Mouse (Mus musculus) forebrain, embryonic 13.5 days (tissue): ENCODE measurements around the gene Dnajb4. TPM values are rescaled to one million over a fixed set of nuclear protein-coding genes. Genes with fewer than 3 reads are reported as not detected.
A peak's percentile ranks its signal among the peaks of the same experiment; 100 is the strongest.

Experiments used
- ATAC-seq: fragments of 200-750 bp; cut with Nextera tagmentation; 2 replicates; pipeline ENCODE4 v1.8.0; 2017
- H3K27ac ChIP-seq: fragments of 300-500 bp; sonication (generic); 2 replicates; pipeline ENCODE4 v1.5.1; 2015; ENCODE audit warnings: inconsistent platforms, mild to moderate bottlenecking, moderate library complexity
- H3K27me3 ChIP-seq: fragments of 300-500 bp; sonication (generic); 2 replicates; pipeline ENCODE4 v1.6.1; 2015; ENCODE audit warnings: mild to moderate bottlenecking, inconsistent platforms
- H3K36me3 ChIP-seq: fragments of 300-500 bp; sonication (generic); 2 replicates; pipeline ENCODE4 v1.6.1; 2015; ENCODE audit warnings: mild to moderate bottlenecking, inconsistent platforms; ENCODE audit not compliant: poor library complexity, severe bottlenecking
- H3K4me1 ChIP-seq: fragments of 300-500 bp; sonication (generic); 2 replicates; pipeline ENCODE4 v1.6.1; 2015; ENCODE audit warnings: inconsistent platforms
- H3K4me2 ChIP-seq: fragments of 300-500 bp; sonication (generic); 2 replicates; pipeline ENCODE4 v1.6.1; 2015; ENCODE audit warnings: inconsistent platforms, mild to moderate bottlenecking, moderate library complexity
- H3K4me3 ChIP-seq: fragments of 300-500 bp; sonication (generic); 2 replicates; pipeline ENCODE4 v1.5.1; 2015; ENCODE audit warnings: mild to moderate bottlenecking, inconsistent platforms
- H3K9ac ChIP-seq: fragments of 300-500 bp; sonication (generic); 2 replicates; pipeline ENCODE4 v1.6.1; 2015; ENCODE audit warnings: mild to moderate bottlenecking, inconsistent platforms
- H3K9me3 ChIP-seq: fragments of 300-500 bp; sonication (generic); replicated peaks from 2 replicates; pipeline ENCODE4 v1.6.1; 2016; ENCODE audit warnings: inconsistent platforms
- WGBS: fragments of 180-500 bp; shearing (Covaris S2); methylation state at CpG from one replicate; pipeline ENCODE4 v1.1.7; 2015; 5-methylcytosine and 5-hydroxymethylcytosine counted together
- polyA plus RNA-seq: library from polyadenylated mRNA; unstranded; fragments of >200 nt; fragmentation: Nextera tagmentation; extraction: Ambion mirVana; gene quantifications from 2 replicates; pipeline ENCODE4 v1.2.1, GENCODE M21; 2015

The Dnajb4 gene
- polyA plus RNA-seq, 1 experiment from 2014 or later: 23.8 TPM

DNA sequence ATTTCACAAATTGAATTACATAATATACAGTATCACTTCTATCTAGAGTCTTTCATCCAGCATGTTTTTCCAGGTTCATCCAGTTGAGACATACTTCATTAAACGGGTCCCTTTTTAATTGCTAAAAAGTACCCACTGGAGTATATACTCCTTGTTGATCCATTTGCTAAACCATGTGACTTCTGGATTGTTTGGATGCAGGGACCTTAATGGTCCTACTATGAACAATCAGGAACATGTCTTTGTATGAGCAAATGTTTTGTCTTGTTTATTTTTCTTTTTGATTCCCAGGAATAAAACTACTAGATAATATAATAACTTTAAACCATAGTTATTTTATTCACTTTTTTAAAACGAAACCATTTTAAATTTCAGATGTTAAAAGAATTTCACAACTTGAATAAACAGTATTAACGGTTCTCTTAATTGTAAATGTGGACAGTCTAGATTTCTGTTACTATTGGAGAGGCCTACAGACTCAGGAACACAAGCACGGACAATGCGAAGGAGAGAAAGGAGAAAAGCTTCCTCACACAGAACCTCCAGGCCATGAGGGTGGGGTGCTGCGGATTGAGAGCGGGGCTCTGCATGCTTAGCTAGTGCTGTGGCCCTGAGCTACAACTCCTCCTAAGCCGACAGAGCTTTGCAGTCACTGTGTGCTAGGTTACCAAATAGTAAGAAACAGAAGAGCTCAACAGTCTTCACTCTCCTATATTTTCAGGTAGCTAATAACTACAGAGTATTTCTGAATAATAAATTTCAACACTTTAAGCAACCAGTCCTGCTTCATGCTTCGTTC lies 19.2 kb downstream of the Dnajb4 start:
- Histone ChIP-seq H3K4me1 (peaks cover 16% of the 10 kb centered on the region), H3K9ac (no peak overlapping the region), H3K27me3 (no peaks in the 10 kb centered on the region), H3K9me3 (no peaks in the 10 kb centered on the region), H3K4me3 (0 out of 2 replicates have a peak overlapping the region, but pooled peaks have one; percentile 7), H3K27ac (no peak overlapping the region), H3K36me3 (peaks cover 10% of the 10 kb centered on the region; the same call in 1 of the 2 replicates), H3K4me2 (peak overlapping the region; percentile 27; the same call in 1 of the 2 replicates)
- ATAC-seq: no peak
- 85% methylated on average over 9 of the region's 9 CpGs for WGBS

DNA sequence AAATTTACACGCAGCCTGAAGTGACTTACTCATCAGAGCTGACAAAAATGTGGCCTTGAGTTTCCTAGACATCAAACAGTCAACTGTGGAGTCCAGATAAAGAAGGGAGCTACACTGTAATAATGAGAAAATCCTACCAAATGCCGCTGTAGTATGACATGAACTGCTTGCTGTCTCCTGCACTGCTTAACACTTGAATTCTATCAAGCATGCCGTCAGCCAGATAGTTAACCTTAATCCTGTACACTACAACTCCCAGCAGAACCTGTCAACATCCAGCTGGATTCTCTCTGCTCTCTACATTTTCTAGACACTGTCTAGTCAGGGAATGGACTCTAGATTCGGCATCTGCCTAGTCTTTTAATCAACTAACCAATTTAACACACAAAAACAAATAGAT lies 20.8 kb downstream of the Dnajb4 start:
- H3K9me3 ChIP-seq: no peaks in the 10 kb centered on the region
- no peaks in the 10 kb centered on the region for H3K27me3 ChIP-seq
- H3K36me3 ChIP-seq: peaks cover 18% of the 10 kb centered on the region
- WGBS: 81% methylated on average over 4 of the region's 4 CpGs
- H3K4me3 ChIP-seq: no peak overlapping the region
- peaks cover 16% of the 10 kb centered on the region for H3K4me1 ChIP-seq
- no peak overlapping the region for H3K27ac ChIP-seq
- no peak overlapping the region for H3K9ac ChIP-seq
- H3K4me2 ChIP-seq: no peak overlapping the region
- ATAC-seq: no peak

DNA sequence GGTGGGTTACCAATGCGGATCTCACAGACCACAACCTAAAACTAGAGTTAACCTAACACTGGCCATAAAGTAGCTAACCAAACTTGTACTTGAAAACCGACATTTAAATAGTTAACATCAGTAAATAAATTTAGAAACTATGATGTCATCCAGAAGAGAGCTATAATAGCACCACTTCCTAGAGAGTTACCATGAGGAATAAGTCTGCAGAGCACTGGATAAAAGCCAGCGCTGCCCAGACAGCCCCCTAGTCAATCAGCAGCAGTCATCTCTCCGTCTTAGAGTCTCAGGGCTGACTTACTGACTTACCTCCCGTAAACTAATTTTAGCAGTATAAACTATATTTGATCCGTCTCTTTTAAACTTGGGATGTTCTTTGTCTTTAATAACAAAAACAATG lies 24.0 kb downstream of the Dnajb4 start:
- H3K4me2 ChIP-seq: no peak overlapping the region
- H3K4me3 ChIP-seq: no peak overlapping the region
- ATAC-seq: no peak
- H3K27ac ChIP-seq: no peak overlapping the region
- peaks cover 2% of the 10 kb centered on the region for H3K4me1 ChIP-seq
- peaks cover 24% of the 10 kb centered on the region for H3K36me3 ChIP-seq
- 91% methylated on average over 6 of the region's 6 CpGs for WGBS
- H3K27me3 ChIP-seq: no peaks in the 10 kb centered on the region
- no peak overlapping the region for H3K9ac ChIP-seq
- no peaks in the 10 kb centered on the region for H3K9me3 ChIP-seq

DNA sequence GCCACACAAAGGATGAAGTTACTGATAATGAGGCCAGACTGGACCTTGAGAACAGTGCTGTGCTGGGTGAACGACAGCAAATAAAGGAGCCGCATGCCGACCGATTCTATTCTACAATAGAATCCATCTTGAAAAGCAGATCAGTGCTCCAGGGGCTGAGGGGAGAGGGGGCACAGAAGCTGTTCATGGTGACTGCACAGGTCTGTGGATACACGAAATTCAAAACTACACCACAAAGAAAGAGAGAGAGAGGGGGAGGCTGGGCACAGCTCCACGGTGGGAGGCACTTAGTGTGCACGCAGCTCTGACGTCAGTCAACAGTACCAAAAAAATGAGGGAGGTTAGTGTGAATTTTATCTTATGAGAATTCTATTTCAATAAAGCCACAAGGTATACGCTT lies 26.6 kb downstream of the Dnajb4 start:
- Histone ChIP-seq H3K9ac (no peak overlapping the region), H3K9me3 (no peaks in the 10 kb centered on the region), H3K27me3 (no peaks in the 10 kb centered on the region), H3K4me1 (no peaks in the 10 kb centered on the region), H3K36me3 (peaks cover 24% of the 10 kb centered on the region), H3K4me2 (no peak overlapping the region), H3K27ac (no peak overlapping the region), H3K4me3 (no peak overlapping the region)
- ATAC-seq: no peak
- 39% methylated on average over 9 of the region's 9 CpGs for WGBS

DNA sequence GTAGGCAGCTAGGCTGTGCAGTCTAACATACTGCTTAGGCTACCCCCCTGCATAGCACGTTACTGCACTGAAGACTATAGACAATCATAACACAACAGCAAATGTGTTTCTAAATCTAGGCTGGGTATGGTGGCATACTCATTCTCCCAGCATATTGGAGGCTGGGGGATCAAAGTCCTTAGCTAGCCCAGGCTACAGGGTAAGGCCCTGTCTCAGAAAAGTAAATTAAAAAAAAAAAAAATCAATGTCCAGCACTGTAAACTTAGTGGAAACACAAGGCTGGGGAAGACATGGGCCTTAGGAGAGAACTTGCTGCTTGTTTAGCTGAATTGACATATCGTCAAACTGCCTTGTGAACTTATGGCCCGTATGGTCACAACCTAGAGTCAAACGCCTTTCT lies 29.5 kb downstream of the Dnajb4 start:
- H3K9me3 ChIP-seq: no peaks in the 10 kb centered on the region
- WGBS: 97% methylated on average over 4 of the region's 4 CpGs
- H3K4me1 ChIP-seq: no peaks in the 10 kb centered on the region
- peaks cover 14% of the 10 kb centered on the region for H3K36me3 ChIP-seq
- no peaks in the 10 kb centered on the region for H3K27me3 ChIP-seq
- ATAC-seq: no peak
- no peak overlapping the region for H3K4me3 ChIP-seq
- H3K4me2 ChIP-seq: no peak overlapping the region
- no peak overlapping the region for H3K9ac ChIP-seq
- H3K27ac ChIP-seq: no peak overlapping the region

DNA sequence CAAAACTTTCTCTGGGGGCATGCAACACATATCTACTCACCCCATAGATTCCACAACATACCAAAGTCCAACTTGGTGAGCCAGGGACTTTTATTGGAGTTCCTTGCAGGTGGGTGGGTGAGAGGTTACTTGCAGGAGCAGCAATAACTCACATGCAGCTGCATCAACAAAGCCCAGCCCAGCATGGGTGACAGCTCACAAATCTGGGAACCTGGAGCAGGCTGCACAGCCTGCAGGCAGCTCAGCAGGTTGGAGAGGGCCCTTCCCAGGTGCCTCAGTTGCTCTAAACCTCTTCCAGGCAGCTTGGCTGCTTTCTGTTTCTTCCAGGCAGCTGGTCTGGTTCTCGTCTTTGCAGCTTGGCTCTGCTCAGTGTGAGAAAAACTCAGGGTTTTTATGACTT lies 30.8 kb downstream of the Dnajb4 start:
- Histone ChIP-seq H3K9ac (no peak overlapping the region), H3K27me3 (no peaks in the 10 kb centered on the region), H3K4me1 (no peaks in the 10 kb centered on the region), H3K36me3 (peaks cover 6% of the 10 kb centered on the region; the same call in 1 of the 2 replicates), H3K4me2 (no peak overlapping the region), H3K27ac (no peak overlapping the region), H3K9me3 (no peaks in the 10 kb centered on the region), H3K4me3 (no peak overlapping the region)
- WGBS: 65% methylated on average over 1 of the region's 1 CpGs
- no peak for ATAC-seq

DNA sequence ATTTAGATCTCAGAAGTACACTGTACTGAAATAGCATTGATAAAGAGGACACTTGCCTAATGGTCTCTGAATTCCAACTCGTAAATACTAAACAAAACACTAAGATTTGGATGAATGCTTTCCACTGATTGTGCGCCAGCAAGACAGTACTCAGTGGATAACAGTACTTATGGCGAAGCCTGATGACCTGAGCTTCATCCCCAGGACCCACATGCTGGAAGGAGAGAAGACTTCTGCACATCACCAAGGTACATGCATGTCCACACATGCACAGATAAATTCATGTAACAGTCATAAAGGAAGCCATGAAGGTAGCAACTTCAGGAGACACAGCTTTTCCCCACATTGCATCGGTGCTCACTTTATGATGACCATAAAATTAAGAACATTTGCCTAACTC lies 31.3 kb downstream of the Dnajb4 start:
- Histone ChIP-seq H3K27ac (no peak overlapping the region), H3K9me3 (no peaks in the 10 kb centered on the region), H3K36me3 (0 out of 2 replicates have a peak, but pooled peaks cover 6% of the 10 kb centered on the region), H3K4me3 (no peak overlapping the region), H3K9ac (no peak overlapping the region), H3K4me2 (no peak overlapping the region), H3K4me1 (no peaks in the 10 kb centered on the region), H3K27me3 (no peaks in the 10 kb centered on the region)
- 87% methylated on average over 4 of the region's 4 CpGs for WGBS
- no peak for ATAC-seq

DNA sequence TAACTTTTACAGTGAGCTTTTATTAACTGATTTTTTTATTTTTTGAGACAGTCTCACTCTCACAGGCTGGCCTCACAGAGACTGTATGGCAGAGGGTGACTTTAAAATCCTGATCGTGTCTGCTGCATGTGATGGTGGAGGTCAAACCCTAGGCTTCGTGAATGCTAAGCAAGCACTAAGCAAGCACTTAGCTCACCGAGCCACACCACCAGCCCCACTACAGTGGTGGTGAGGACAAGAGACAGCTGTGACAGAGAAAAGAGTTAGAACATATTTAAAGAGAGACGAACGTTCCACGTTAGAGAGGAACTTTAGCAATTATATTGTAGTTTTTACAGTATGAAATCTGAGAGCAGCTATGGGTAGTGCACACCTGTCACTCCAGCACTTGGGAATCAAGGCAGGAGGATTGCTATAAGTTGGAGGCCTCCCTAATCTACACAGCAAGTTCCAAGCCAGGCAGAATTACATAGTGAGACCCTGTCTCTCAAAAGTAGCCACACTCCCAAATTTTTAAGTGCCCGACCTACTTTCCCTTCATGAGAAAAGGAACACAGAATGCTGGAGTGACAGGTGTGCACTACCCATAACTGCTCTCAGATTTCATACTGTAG lies 37.7 kb downstream of the Dnajb4 start:
- no peak for ATAC-seq
- Histone ChIP-seq H3K9me3 (no peaks in the 10 kb centered on the region), H3K4me3 (no peak overlapping the region), H3K4me2 (no peak overlapping the region), H3K27ac (no peak overlapping the region), H3K9ac (no peak overlapping the region), H3K4me1 (no peaks in the 10 kb centered on the region; the same call in 1 of the 2 replicates), H3K36me3 (no peaks in the 10 kb centered on the region), H3K27me3 (no peaks in the 10 kb centered on the region)
- 87% methylated on average over 7 of the region's 7 CpGs for WGBS

DNA sequence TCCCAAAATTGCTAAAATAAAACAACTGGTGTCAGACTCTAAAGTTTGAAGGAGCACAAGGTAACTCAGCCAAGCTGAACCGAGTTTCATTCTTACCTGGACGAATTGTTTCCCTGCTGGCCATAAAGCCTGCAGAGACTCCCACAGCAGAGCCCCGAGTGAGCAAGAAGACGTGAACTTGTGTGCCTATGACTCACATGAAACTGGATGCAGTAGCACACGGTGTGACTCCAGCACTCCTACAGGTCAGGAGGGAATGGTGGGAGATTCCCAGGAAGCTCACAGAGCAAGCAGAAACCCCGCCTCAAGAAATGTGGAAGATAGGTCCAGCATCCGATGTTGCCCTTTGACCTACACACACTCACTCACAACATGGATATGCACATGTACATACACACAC lies 38.2 kb downstream of the Dnajb4 start:
- no peaks in the 10 kb centered on the region for H3K9me3 ChIP-seq
- H3K4me1 ChIP-seq: peaks cover 6% of the 10 kb centered on the region; the same call in 1 of the 2 replicates
- 81% methylated on average over 7 of the region's 7 CpGs for WGBS
- no peak for ATAC-seq
- H3K9ac ChIP-seq: no peak overlapping the region
- H3K4me2 ChIP-seq: no peak overlapping the region
- no peaks in the 10 kb centered on the region for H3K27me3 ChIP-seq
- no peak overlapping the region for H3K27ac ChIP-seq
- H3K36me3 ChIP-seq: no peaks in the 10 kb centered on the region
- H3K4me3 ChIP-seq: no peak overlapping the region

DNA sequence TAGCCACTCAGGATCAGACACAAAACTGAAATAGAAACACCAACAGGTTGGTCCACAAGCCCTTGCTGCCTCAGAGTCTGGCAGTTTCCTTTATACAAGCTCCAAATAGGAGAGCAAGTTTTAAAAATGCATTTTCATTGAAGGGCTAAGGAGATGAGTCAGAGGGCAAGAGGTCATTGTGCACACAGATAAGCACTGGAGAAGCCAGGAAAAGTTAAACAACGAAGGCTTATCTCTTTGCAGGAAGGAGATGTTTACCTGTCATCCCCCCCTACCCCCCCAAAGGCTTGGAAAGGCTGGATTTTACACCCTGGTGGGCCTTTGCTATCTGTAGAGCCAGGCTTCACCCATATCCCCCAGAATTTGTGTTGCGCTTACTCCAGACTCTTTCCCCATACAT lies 38.9 kb downstream of the Dnajb4 start:
- Histone ChIP-seq H3K4me2 (no peak overlapping the region), H3K4me1 (peaks cover 11% of the 10 kb centered on the region; the same call in 1 of the 2 replicates), H3K9me3 (no peaks in the 10 kb centered on the region), H3K9ac (no peak overlapping the region), H3K27ac (no peak overlapping the region), H3K27me3 (no peaks in the 10 kb centered on the region), H3K4me3 (no peak overlapping the region), H3K36me3 (no peaks in the 10 kb centered on the region)
- WGBS: 83% methylated on average over 2 of the region's 2 CpGs
- no peak for ATAC-seq

DNA sequence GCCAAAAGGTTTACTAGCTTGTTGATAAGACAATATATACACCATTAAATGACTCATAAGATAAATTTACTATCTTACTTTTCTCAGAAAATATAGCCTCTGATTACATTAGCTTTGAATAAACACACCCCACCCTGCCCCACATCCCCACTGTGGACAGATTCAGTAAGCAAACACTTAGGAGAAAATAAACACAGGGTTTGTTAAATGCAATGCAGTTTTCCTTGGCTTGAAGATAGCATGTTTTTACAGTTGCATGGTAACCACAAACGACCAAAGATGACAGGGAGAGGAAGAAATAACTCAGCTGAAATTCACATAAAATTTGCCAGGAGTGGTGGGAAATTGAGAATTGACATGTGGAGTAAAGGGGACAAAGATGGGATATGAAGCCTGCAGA lies 39.7 kb downstream of the Dnajb4 start:
- Histone ChIP-seq H3K27ac (no peak overlapping the region), H3K4me1 (peaks cover 19% of the 10 kb centered on the region), H3K27me3 (peaks cover 7% of the 10 kb centered on the region), H3K4me3 (no peak overlapping the region), H3K36me3 (no peaks in the 10 kb centered on the region), H3K9me3 (no peaks in the 10 kb centered on the region), H3K4me2 (no peak overlapping the region), H3K9ac (no peak overlapping the region)
- 72% methylated on average over 1 of the region's 1 CpGs for WGBS
- ATAC-seq: no peak

DNA sequence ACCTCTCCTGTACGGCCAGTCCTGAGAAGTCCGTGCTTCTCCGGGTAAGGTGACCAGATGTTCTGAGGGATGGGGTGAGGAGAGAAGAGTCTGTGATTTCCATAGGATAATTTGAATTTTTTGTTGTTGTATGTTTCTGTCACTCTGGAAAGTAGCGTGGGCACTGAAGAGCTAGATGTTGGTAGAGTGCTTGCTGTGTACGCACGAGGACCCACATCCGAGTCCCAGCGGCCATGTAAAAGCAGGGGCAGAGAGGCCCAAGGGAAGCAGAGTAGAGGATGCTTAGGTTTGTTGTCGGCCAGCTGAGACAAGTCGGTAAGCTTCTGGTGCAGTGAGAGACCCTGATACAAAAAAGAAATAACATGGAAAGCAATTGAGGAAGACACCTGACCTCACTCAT lies 42.1 kb downstream of the Dnajb4 start:
- H3K4me1 ChIP-seq: peaks cover 22% of the 10 kb centered on the region
- no peak overlapping the region for H3K4me3 ChIP-seq
- 98% methylated on average over 10 of the region's 10 CpGs for WGBS
- no peaks in the 10 kb centered on the region for H3K36me3 ChIP-seq
- H3K27me3 ChIP-seq: peaks cover 11% of the 10 kb centered on the region
- no peak overlapping the region for H3K27ac ChIP-seq
- no peak overlapping the region for H3K9ac ChIP-seq
- no peak overlapping the region for H3K4me2 ChIP-seq
- H3K9me3 ChIP-seq: no peaks in the 10 kb centered on the region
- ATAC-seq: no peak
